8 mouse cellular contexts compared by ENCODE assay signal in the genomic region with DNA sequence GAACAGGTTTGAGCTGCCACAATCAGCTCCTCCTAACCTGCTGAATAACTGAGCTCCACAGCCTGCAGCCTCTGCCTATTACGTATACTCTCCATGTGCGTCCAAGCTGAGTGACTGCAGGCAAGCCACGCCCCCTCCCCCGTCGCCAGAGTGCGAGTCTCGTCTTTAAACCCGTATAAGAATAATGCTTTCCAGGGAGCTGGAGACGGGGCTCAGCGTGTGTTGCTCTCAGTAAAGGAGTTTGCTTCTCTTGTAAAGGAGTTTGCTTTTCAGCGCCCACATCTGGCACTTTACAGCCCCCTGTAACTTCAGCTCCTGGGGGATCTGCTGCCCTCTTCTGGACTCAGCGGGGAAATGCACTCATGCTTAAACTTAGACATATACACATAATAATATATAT. TPM values are rescaled to one million over a fixed set of nuclear protein-coding genes. Genes with fewer than 3 reads are reported as not detected.
A peak's percentile ranks its signal among the peaks of the same experiment; 100 is the strongest.
DNase-seq lines count a peak whose midpoint lies in the region; ATAC-seq and TF ChIP-seq lines count a peak whose summit lies in the region.

No protein-coding gene starts in this region.

- H3K4me1 ChIP-seq in hindbrain, embryonic 16.5 days (ENCODE audit: control insufficient read depth, insufficient read depth, low read depth, low read length) = no peaks in the 10 kb centered on the region
- H3K4me1 ChIP-seq in liver, postnatal 0 days (ENCODE audit: insufficient read depth) = peaks cover 4% of the 10 kb centered on the region

- H3K9me3 ChIP-seq in hindbrain, embryonic 16.5 days (ENCODE audit: control insufficient read depth, low read length) = no peaks in the 10 kb centered on the region
- no peaks in the 10 kb centered on the region for H3K9me3 ChIP-seq in liver, postnatal 0 days (ENCODE audit: low read length)

- no peak for TF ChIP-seq EP300 in liver, postnatal 0 days (IDR thresholded peaks at IDR 0.05; ENCODE audit: low read depth)

- TF ChIP-seq CTCF in liver, postnatal 0 days (IDR thresholded peaks at IDR 0.05; ENCODE audit: low read depth) = peak; percentile 55

- WGBS in hindbrain, embryonic 16.5 days = 8% methylated on average over 12 of the region's 12 CpGs
- 16% methylated on average over 12 of the region's 12 CpGs for WGBS in liver, postnatal 0 days (ENCODE audit: insufficient replicate concordance)

- no peak overlapping the region for H3K27ac ChIP-seq in hindbrain, embryonic 16.5 days (ENCODE audit: low read depth, low read length)
- H3K27ac ChIP-seq in liver, postnatal 0 days (ENCODE audit: low read depth) = no peak overlapping the region

- H3K27me3 ChIP-seq in hindbrain, embryonic 16.5 days (replicated peaks; ENCODE audit: control insufficient read depth, insufficient read depth, low read length) = no peaks in the 10 kb centered on the region
- no peaks in the 10 kb centered on the region for H3K27me3 ChIP-seq in liver, postnatal 0 days (ENCODE audit: insufficient read depth, low read length)

- peak; percentile 41 for DNase-seq in kidney, adult 18-20 months
- DNase-seq in kidney, adult 8-10 months = no peak
- peak; percentile 53 for DNase-seq in c-Kit-positive CD71-negative TER-119-negative erythroid progenitor cells, embryonic 14.5 days (ENCODE audit: low read depth)
- peak; percentile 27 for DNase-seq in liver, postnatal 0 days
- peak; percentile 56 for DNase-seq in yolk sac, embryonic 10.5 days (ENCODE audit: low spot score)
- DNase-seq in frontal cortex, adult 2 months (ENCODE audit: extremely low spot score in 1 of 2, low spot score in 1 of 2) = no peak
- DNase-seq in natural killer cell, adult 2 months (ENCODE audit: low spot score in 2 of 2) = no peak

- peak overlapping the region; percentile 11 for H3K4me3 ChIP-seq in hindbrain, embryonic 16.5 days (ENCODE audit: low read length)
- H3K4me3 ChIP-seq in liver, postnatal 0 days (ENCODE audit: low read depth, low read length) = no peak overlapping the region

- H3K36me3 ChIP-seq in hindbrain, embryonic 16.5 days (ENCODE audit: control insufficient read depth, insufficient read depth, low read length) = no peaks in the 10 kb centered on the region
- H3K36me3 ChIP-seq in liver, postnatal 0 days (replicated peaks; ENCODE audit: insufficient read depth, low read length) = no peaks in the 10 kb centered on the region

- peak overlapping the region; percentile 38 for H3K4me2 ChIP-seq in hindbrain, embryonic 16.5 days (ENCODE audit: low read length)
- H3K4me2 ChIP-seq in liver, postnatal 0 days (ENCODE audit: low read depth, low read length) = 0 out of 2 replicates have a peak overlapping the region, but pooled peaks have one; percentile 18

- peak; percentile 50; the same call in 1 of the 2 replicates for ATAC-seq in hindbrain, embryonic 16.5 days
- no peak for ATAC-seq in liver, postnatal 0 days

- H3K9ac ChIP-seq in hindbrain, embryonic 16.5 days (ENCODE audit: low read depth, low read length) = no peak overlapping the region
- no peak overlapping the region for H3K9ac ChIP-seq in liver, postnatal 0 days (replicated peaks)

RNA-seq across cellular contexts. Expression of a gene that starts 7.2 kb away (rescaled TPM):
- 5.4 and 5.5 TPM in 2 replicates for polyA plus RNA-seq in hindbrain, embryonic 16.5 days (2015; fragmentation: Nextera tagmentation; extraction: Ambion mirVana)
- polyA plus RNA-seq in liver, postnatal 0 days (2015; fragmentation: Nextera tagmentation; extraction: Ambion mirVana) = 1.0 and 1.2 TPM in 2 replicates
- 3.3 and 3.7 TPM in 2 replicates for polyA plus RNA-seq in frontal cortex, adult 2 months (2012; rRNA removed)

RNA-seq across cellular contexts. Expression of a gene that starts 23.3 kb away (rescaled TPM):
- polyA plus RNA-seq in hindbrain, embryonic 16.5 days (2015; fragmentation: Nextera tagmentation; extraction: Ambion mirVana) = 12.1 and 14.4 TPM in 2 replicates
- 11.8 TPM in 2 replicates for polyA plus RNA-seq in liver, postnatal 0 days (2015; fragmentation: Nextera tagmentation; extraction: Ambion mirVana)
- 5.4 and 5.9 TPM in 2 replicates for polyA plus RNA-seq in frontal cortex, adult 2 months (2012; rRNA removed)

RNA-seq across cellular contexts. Expression of a gene that starts 25.5 kb away (rescaled TPM):
- polyA plus RNA-seq in hindbrain, embryonic 16.5 days (2015; fragmentation: Nextera tagmentation; extraction: Ambion mirVana) = 4.9 and 6.4 TPM in 2 replicates
- 4.5 and 5.7 TPM in 2 replicates for polyA plus RNA-seq in liver, postnatal 0 days (2015; fragmentation: Nextera tagmentation; extraction: Ambion mirVana)
- polyA plus RNA-seq in frontal cortex, adult 2 months (2012; rRNA removed) = 8.7 and 10.0 TPM in 2 replicates

Comparison
In these comparisons a context has a peak if more than half of its experiments do, and no peak if none do; other contexts are left out.
1. DNase-seq: peak in kidney, adult 18-20 months (single experiment), c-Kit-positive CD71-negative TER-119-negative erythroid progenitor cells, embryonic 14.5 days (single experiment), liver, postnatal 0 days (single experiment) and yolk sac, embryonic 10.5 days (single experiment); none in kidney, adult 8-10 months (0 of 2), frontal cortex, adult 2 months (0 of 2) and natural killer cell, adult 2 months (0 of 2).